Mouse (Mus musculus): ENCODE results near the gene Tmem211. TPM values are rescaled to one million over a fixed set of nuclear protein-coding genes. Genes with fewer than 3 reads are reported as not detected.

Tmem211 gene
- polyA plus RNA-seq, 1 experiment from 2014 or later: not detected

DNA sequence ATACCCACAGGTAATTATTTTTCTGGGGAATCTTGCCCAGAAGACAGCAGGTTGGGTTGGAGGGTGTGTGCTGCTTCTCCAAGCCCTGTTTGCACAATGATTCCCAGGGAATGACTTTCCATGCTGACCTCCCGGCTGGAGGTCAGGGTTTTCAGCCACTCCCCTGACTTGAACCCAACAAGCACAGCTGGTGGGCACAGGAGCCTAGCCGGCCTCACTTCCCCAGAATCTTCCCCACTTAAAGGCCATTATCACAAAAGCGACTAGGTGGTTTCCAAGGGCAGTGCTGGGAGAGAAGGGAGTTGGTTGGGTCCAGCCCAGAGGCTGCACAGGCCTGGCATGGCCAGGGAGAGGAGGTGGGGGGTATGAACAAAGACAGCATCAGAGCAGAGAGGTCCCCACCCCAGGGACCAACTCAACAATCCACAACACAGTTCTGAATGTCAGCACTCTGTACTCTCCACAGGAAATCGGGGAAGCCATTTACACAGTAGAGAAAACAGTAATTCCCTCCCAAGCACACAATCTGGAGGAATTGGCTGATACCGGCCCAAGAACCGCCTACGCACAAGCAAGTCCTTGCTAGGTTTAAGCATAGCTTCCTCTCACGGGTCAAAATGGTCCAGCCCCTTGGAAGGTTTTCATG, 27.5 kb upstream of the Tmem211 start:
- no peak for ATAC-seq (ENCODE audit: low FRiP score)
- WGBS: 50% methylated on average over 8 of the region's 8 CpGs
- no peak overlapping the region for H3K9ac ChIP-seq

DNA sequence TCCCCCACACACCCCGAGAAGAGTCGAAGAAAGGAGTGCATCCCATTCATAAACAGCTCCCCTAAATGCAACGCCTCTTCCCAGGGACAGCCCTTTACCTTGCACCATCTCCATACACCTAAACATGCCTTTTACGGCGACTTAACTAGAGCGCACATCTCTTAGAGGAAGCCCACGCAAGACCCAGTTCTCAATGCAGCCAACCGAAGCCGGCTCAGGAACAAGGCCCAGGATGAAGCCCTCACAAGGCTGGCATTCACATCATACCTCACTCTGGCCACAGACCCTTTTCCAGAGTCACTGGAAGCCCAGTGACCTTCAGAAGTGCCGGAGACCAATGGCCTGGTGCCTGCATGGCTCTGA, 27.0 kb upstream of the Tmem211 start:
- Histone ChIP-seq H3K4me2 (no peak overlapping the region), H3K9me3 (0 out of 2 replicates have a peak, but pooled peaks cover 5% of the 10 kb centered on the region), H3K9ac (no peak overlapping the region), H3K27me3 (no peaks in the 10 kb centered on the region), H3K27ac (peak overlapping the region; percentile 25; the same call in 1 of the 2 replicates), H3K36me3 (no peaks in the 10 kb centered on the region), H3K4me3 (no peak overlapping the region), H3K4me1 (replicated peaks) (0 out of 2 replicates have a peak, but pooled peaks cover 4% of the 10 kb centered on the region)
- WGBS: 90% methylated on average over 10 of the region's 10 CpGs
- ATAC-seq (ENCODE audit: low FRiP score): no peak

More for the DNA sequence above, 27.5 kb upstream of the Tmem211 start:
- Histone ChIP-seq H3K36me3 (no peaks in the 10 kb centered on the region), H3K27me3 (no peaks in the 10 kb centered on the region), H3K4me2 (no peak overlapping the region), H3K4me3 (no peak overlapping the region), H3K9me3 (0 out of 2 replicates have a peak, but pooled peaks cover 5% of the 10 kb centered on the region), H3K4me1 (replicated peaks) (0 out of 2 replicates have a peak, but pooled peaks cover 4% of the 10 kb centered on the region), H3K27ac (peak overlapping the region; percentile 25; the same call in 1 of the 2 replicates)

DNA sequence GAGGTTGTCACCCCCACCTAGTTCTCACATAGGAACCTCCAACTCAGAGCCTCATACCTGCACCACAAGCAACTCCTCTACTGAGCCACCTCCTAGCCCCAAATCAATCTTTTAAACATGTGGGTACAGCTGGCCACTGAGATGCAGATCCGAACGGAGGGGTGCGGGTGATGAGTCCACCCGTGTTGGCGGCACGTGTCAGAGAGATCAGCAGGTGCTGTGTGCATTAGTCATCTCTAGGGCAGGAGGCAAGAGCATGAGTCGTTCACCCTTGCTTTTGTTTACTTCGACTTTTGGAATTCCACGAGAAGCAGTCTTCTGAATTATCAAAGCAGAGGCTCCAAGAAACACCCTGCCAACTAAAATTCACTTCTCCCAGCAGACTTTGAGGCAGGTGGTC, 22.5 kb upstream of the Tmem211 start:
- H3K4me3 ChIP-seq: no peak overlapping the region
- peaks cover 20% of the 10 kb centered on the region for H3K4me1 ChIP-seq (replicated peaks)
- H3K9me3 ChIP-seq: 0 out of 2 replicates have a peak, but pooled peaks cover 5% of the 10 kb centered on the region
- H3K36me3 ChIP-seq: no peaks in the 10 kb centered on the region
- no peak overlapping the region for H3K27ac ChIP-seq
- no peak for ATAC-seq (ENCODE audit: low FRiP score)
- H3K27me3 ChIP-seq: no peaks in the 10 kb centered on the region
- no peak overlapping the region for H3K4me2 ChIP-seq
- no peak overlapping the region for H3K9ac ChIP-seq
- 93% methylated on average over 9 of the region's 9 CpGs for WGBS

DNA sequence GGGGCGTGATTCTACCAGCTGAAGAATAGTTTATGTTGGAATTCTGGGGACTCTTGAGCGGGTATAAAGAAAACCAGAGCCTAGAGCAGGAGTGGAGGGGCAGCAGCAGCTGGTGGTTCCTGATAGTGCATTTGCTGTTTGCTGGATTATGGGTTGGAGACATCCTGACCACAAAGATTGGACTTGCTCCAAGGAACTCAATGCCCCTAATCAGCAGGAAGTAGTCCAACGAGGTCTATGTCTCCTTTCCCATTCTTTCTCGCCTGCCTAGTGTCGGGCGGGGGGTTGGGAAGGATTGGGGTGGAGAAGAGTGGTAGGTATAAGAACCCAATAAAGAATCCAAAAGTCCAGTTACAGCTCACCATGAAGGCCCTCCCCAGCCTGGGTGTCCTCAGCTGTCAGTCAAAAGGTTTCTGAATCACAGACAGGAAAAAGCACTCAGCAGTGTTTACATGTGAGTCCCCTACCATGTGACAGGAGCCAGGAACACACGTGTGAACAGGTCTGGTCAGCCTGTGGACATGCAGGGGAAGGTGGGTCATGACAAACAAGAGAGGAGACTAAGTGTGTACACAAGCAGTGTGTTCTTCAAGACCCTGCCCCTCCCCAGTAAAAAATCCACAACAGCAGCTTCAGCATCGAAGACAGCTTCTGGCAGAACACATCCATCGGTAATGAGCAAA, 19.9 kb upstream of the Tmem211 start:
- Histone ChIP-seq H3K4me3 (no peak overlapping the region), H3K9ac (no peak overlapping the region), H3K36me3 (no peaks in the 10 kb centered on the region), H3K9me3 (0 out of 2 replicates have a peak, but pooled peaks cover 5% of the 10 kb centered on the region), H3K4me2 (no peak overlapping the region), H3K27me3 (no peaks in the 10 kb centered on the region), H3K4me1 (replicated peaks) (peaks cover 38% of the 10 kb centered on the region), H3K27ac (no peak overlapping the region)
- no peak for ATAC-seq (ENCODE audit: low FRiP score)
- WGBS: 74% methylated on average over 9 of the region's 9 CpGs

DNA sequence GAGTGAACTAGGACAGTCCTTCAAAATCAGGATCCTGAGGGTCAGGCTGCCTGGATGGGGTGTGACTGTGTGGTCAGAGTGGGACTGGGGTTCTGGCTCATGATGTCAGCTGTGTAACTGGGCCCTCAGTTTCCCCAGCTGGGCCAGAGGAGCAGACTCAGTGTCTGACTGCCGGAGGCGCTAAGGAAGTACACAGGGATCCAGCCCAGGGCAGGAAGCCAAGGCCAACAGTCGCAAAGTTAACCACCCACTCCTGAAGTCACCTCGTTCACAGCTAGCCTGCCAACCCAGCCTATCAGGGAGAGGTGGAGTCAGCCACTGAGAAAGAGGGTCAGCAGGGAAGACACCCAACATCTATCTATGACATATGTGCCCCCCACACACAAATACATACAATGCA, 18.7 kb upstream of the Tmem211 start:
- H3K4me2 ChIP-seq: no peak overlapping the region
- no peak overlapping the region for H3K4me3 ChIP-seq
- H3K9me3 ChIP-seq: 0 out of 2 replicates have a peak, but pooled peaks cover 3% of the 10 kb centered on the region
- H3K4me1 ChIP-seq (replicated peaks): peaks cover 38% of the 10 kb centered on the region
- peak overlapping the region; percentile 80 for H3K27ac ChIP-seq
- WGBS: 82% methylated on average over 4 of the region's 4 CpGs
- no peak overlapping the region for H3K9ac ChIP-seq
- H3K36me3 ChIP-seq: no peaks in the 10 kb centered on the region
- no peaks in the 10 kb centered on the region for H3K27me3 ChIP-seq
- ATAC-seq (ENCODE audit: low FRiP score): no peak

DNA sequence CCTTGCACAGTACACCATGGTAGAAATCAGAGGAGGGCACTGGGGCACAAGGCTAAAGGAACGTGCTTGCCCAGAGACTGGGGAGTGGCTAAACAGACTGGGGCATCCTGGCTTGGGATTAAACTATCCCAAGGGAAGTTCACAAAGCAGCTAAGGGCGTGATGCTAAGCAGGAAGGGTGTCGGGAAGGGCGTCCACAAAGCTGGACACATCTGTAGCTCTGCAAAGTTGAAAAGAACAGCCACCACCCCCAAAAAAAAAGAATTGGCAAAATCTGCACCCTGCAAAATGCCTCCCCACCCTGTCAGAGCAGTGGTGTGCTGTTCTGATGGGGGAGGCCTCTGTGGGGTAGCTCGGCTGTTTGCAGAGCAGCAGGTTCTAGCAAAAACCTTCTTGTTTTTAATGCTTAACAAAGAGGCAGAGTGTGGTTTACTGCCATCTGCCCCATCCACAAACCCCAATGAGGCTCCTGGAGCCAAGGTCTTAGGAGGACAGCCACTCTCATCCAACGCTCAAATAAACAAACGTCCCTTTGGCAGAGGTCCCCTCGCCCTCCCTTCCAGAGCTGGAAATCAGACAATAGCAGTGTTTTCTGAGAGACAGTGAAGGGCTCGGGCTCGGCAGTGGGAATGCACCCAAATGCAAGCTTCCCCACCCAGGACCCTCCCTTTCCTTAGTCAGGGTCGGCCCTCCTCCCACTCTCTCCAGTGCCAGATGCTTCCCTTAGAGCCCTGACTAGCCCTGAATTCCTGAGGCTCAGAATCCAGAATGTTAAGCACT, 17.9 kb upstream of the Tmem211 start:
- Histone ChIP-seq H3K4me1 (replicated peaks) (peaks cover 38% of the 10 kb centered on the region), H3K36me3 (no peaks in the 10 kb centered on the region), H3K9ac (no peak overlapping the region), H3K4me2 (no peak overlapping the region), H3K4me3 (no peak overlapping the region), H3K27ac (peak overlapping the region; percentile 80), H3K27me3 (no peaks in the 10 kb centered on the region), H3K9me3 (no peaks in the 10 kb centered on the region)
- ATAC-seq (ENCODE audit: low FRiP score): peak; percentile 76
- WGBS: 33% methylated on average over 11 of the region's 11 CpGs

DNA sequence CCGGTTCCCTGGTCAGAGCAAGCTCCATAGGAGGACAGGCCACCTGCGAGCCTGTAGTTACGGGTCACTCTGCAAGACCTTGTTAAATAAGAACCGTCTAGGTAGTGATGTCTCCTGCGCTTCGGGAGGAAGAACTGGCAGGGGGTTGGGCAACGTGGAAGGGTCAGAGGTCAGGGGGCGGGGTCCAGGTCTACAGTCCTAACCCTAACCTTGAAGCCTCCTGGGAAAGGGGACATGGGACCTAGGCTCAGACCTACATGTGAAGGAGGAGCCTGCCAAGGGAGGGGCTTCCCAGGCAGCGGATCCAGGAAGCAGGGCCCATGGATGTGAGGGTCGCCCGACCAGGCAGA, 17.3 kb upstream of the Tmem211 start:
- Histone ChIP-seq H3K4me1 (replicated peaks) (peaks cover 38% of the 10 kb centered on the region), H3K27me3 (no peaks in the 10 kb centered on the region), H3K36me3 (no peaks in the 10 kb centered on the region), H3K9ac (peak overlapping the region; percentile 46; the same call in 1 of the 2 replicates), H3K4me2 (no peak overlapping the region), H3K27ac (peak overlapping the region; percentile 80), H3K4me3 (no peak overlapping the region), H3K9me3 (no peaks in the 10 kb centered on the region)
- 49% methylated on average over 11 of the region's 11 CpGs for WGBS
- ATAC-seq (ENCODE audit: low FRiP score): 0 out of 2 replicates have a peak, but pooled peaks have one; percentile 1

- H3K9me3 ChIP-seq: no peaks in the 10 kb centered on the region
- H3K4me3 ChIP-seq: no peak overlapping the region
- peak overlapping the region; percentile 46; the same call in 1 of the 2 replicates for H3K9ac ChIP-seq
- ATAC-seq (ENCODE audit: low FRiP score): no peak
- peaks cover 38% of the 10 kb centered on the region for H3K4me1 ChIP-seq (replicated peaks)
- H3K27me3 ChIP-seq: no peaks in the 10 kb centered on the region
- no peak overlapping the region for H3K4me2 ChIP-seq
- peak overlapping the region; percentile 80 for H3K27ac ChIP-seq
- WGBS: 91% methylated on average over 13 of the region's 13 CpGs
- no peaks in the 10 kb centered on the region for H3K36me3 ChIP-seq
Observed at GRCm38 (mm10) chr5:113209898-113210297, 16.8 kb upstream of the Tmem211 start.

DNA sequence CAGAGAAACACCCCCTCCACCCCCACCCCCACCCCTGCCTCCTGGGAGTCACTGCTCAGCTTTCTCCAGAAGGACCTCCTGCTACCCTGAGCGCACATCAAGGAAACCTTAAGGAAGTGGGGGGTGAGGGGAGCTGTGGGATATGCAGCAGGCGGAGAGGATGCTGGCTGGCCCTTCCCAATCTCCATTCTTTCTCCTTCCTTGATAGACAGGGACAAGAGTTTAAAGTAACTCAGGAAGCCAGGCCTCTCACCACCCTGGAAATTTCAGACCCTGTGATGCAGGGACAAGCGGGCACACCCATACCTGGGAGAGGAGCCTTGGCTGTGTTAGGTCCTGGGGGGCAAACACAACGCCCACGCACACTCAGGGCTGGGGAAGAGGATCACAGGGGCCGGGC, 16.4 kb upstream of the Tmem211 start:
- Histone ChIP-seq H3K9me3 (no peaks in the 10 kb centered on the region), H3K36me3 (no peaks in the 10 kb centered on the region), H3K4me1 (replicated peaks) (peaks cover 38% of the 10 kb centered on the region), H3K4me3 (no peak overlapping the region), H3K9ac (no peak overlapping the region), H3K27me3 (no peaks in the 10 kb centered on the region), H3K4me2 (no peak overlapping the region), H3K27ac (peak overlapping the region; percentile 80)
- 84% methylated on average over 6 of the region's 6 CpGs for WGBS
- ATAC-seq (ENCODE audit: low FRiP score): no peak

DNA sequence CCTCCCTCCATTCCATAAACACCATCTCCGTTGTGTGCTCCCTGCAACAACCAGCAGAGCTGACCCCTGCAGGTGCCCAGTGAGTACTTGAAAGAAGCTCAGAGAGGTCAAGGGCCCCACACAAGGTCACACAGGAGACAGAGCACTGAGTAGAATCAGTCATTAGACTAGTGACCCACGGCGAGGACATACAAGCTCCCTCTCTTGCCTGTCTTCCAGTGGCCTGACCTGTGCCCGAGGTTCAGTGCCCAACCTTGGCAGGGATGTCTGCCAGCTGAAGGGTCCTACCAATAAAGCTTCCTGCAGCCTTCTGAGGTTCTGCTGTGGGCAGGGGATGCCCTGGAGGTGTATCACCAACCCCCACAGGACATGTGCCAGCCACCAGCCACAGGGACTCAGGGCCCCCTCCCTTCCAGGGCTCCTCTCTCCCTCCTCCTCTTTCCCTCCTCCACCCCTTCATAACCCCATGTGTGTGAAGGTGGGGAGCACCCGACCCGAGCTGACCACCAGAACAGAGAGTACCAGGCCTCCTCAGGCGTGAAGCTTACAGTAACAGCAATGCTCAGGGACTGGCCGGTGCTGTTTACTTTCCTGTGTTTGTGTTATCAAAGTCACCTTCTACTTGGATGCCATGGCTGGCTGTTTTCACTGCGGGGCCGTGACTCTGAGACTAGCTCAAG, 14.4 kb upstream of the Tmem211 start:
- Histone ChIP-seq H3K36me3 (no peaks in the 10 kb centered on the region), H3K27me3 (no peaks in the 10 kb centered on the region), H3K27ac (no peak overlapping the region), H3K4me3 (no peak overlapping the region), H3K4me1 (replicated peaks) (peaks cover 31% of the 10 kb centered on the region), H3K4me2 (no peak overlapping the region), H3K9ac (no peak overlapping the region), H3K9me3 (no peaks in the 10 kb centered on the region)
- 80% methylated on average over 10 of the region's 10 CpGs for WGBS
- ATAC-seq (ENCODE audit: low FRiP score): no peak

- no peak overlapping the region for H3K27ac ChIP-seq
- H3K36me3 ChIP-seq: no peaks in the 10 kb centered on the region
- H3K9me3 ChIP-seq: no peaks in the 10 kb centered on the region
- H3K4me2 ChIP-seq: no peak overlapping the region
- no peak for ATAC-seq (ENCODE audit: low FRiP score)
- H3K4me1 ChIP-seq (replicated peaks): peaks cover 19% of the 10 kb centered on the region
- H3K9ac ChIP-seq: no peak overlapping the region
- H3K27me3 ChIP-seq: no peaks in the 10 kb centered on the region
- 92% methylated on average over 8 of the region's 8 CpGs for WGBS
- H3K4me3 ChIP-seq: no peak overlapping the region
Observed at GRCm38 (mm10) chr5:113214041-113214440, 12.7 kb upstream of the Tmem211 start.

GRCm38 (mm10) chr5:113214455-113214854, 12.3 kb upstream of the Tmem211 start:
- no peak; the same call in 1 of the 2 replicates for ATAC-seq (ENCODE audit: low FRiP score)
- Histone ChIP-seq H3K27me3 (peaks cover 3% of the 10 kb centered on the region), H3K4me3 (no peak overlapping the region), H3K36me3 (no peaks in the 10 kb centered on the region), H3K4me2 (no peak overlapping the region), H3K27ac (no peak overlapping the region), H3K9me3 (no peaks in the 10 kb centered on the region), H3K4me1 (replicated peaks) (peaks cover 15% of the 10 kb centered on the region), H3K9ac (no peak overlapping the region)
- 73% methylated on average over 11 of the region's 11 CpGs for WGBS
